Mouse (Mus musculus): ENCODE results near the gene Nfkbil1.

DNA sequence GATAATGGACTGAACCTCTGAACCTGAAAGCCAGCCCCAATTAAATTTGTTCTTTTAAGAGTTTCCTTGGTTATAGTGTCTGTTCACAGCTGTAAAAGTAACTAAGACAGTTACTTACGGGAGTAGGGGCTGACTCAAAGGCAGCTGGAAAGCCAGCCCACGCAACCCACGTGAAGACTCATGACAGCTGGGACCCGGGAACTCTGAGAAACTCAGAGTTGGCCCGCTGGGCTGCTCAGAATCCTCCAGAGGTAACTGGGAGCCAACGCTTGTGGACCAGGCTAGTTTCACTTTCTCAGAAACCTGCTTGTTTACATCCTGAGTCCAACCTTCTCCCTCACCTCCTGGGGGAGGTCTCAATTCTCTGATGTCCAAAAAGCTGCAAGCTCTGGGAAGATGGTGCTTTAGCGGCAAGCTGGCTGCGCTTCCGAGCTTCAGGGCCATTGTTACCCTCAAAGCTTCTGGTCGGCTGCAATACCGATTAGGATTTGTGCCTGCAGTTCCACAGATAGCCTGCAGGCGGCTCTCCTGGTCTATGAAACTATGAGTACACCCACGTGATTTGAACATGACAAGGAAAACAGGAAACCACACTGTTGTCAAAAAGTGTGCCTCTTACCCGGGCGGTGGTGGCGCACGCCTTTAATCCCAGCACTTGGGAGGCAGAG lies 22.4 kb upstream of the Nfkbil1 start:
- no peak for TF ChIP-seq POLR2A (IDR thresholded peaks at IDR 0.05; ENCODE audit: low read depth, low read length)
- TF ChIP-seq CTCF (IDR thresholded peaks at IDR 0.05; ENCODE audit: borderline replicate concordance, insufficient read depth, low read length) = 0 out of 2 replicates have a peak, but pooled peaks have one; percentile 32

All from embryonic fibroblast, embryonic 13.5 days (primary cell).